Mouse (Mus musculus) megakaryocyte-erythroid progenitor cell, adult 5-6 weeks (primary cell): Measurements from ENCODE around the gene Atp9a. TPM values are rescaled to one million over a fixed set of nuclear protein-coding genes. Genes with fewer than 3 reads are reported as not detected.

Source experiments
- ATAC-seq: replicated peaks from 2 replicates; pipeline ENCODE4 v1.8.0; 2016; ENCODE audit warnings: mild to moderate bottlenecking, inconsistent platforms; ENCODE audit not compliant: severe bottlenecking, poor library complexity, low FRiP score, low TSS enrichment
- total RNA-seq, 2 experiments: library from RNA; stranded (forward) in 1 of 2; stranded (reverse) in 1 of 2; fragments of 200-1000, 215-1000 nt in 1 of 2; fragments of >200 nt in 1 of 2; fragmentation: Nextera tagmentation in 1 of 2; gene quantifications; 2 replicates each; pipeline ENCODE4 v1.2.3; 2014 to 2017

Gene Atp9a
- total RNA-seq, 2 experiments from 2014 or later = not detected

- ATAC-seq = 0 out of 2 replicates have a peak, but pooled peaks have one; percentile 41
Measured at GRCm38 (mm10) chr2:168654983-168655669, 87.1 kb downstream of the Atp9a start.

- ATAC-seq = no peak
Measured at GRCm38 (mm10) chr2:168654482-168654881, 87.7 kb downstream of the Atp9a start.

- peak; percentile 58; the same call in 1 of the 2 replicates for ATAC-seq
Measured at GRCm38 (mm10) chr2:168651757-168652156, 90.5 kb downstream of the Atp9a start.

- no peak for ATAC-seq
Measured at GRCm38 (mm10) chr2:168648171-168648570, 94.0 kb downstream of the Atp9a start.

- ATAC-seq = no peak
Measured at GRCm38 (mm10) chr2:168644855-168645254, 97.4 kb downstream of the Atp9a start.

- ATAC-seq = no peak
Measured at GRCm38 (mm10) chr2:168643524-168644177, 98.6 kb downstream of the Atp9a start.

GRCm38 (mm10) chr2:168642187-168642586 lies 100.0 kb downstream of the Atp9a start:
- no peak for ATAC-seq

GRCm38 (mm10) chr2:168640460-168640859 lies 101.7 kb downstream of the Atp9a start:
- ATAC-seq = no peak

GRCm38 (mm10) chr2:168634881-168635280 lies 107.3 kb downstream of the Atp9a start:
- no peak for ATAC-seq

- no peak for ATAC-seq
Measured at GRCm38 (mm10) chr2:168633301-168633816, 108.8 kb downstream of the Atp9a start.

GRCm38 (mm10) chr2:168632543-168632942 lies 109.7 kb downstream of the Atp9a start:
- no peak for ATAC-seq

GRCm38 (mm10) chr2:168628787-168629186 lies 113.4 kb downstream of the Atp9a start:
- peak; percentile 87 for ATAC-seq

GRCm38 (mm10) chr2:168627829-168628770 lies 114.1 kb downstream of the Atp9a start:
- no peak for ATAC-seq

GRCm38 (mm10) chr2:168626385-168626784 lies 115.8 kb downstream of the Atp9a start:
- ATAC-seq = no peak

- ATAC-seq = no peak
Measured at GRCm38 (mm10) chr2:168625091-168625490, 117.1 kb downstream of the Atp9a start.

GRCm38 (mm10) chr2:168621111-168621802 lies 121.0 kb downstream of the Atp9a start:
- ATAC-seq = no peak

- ATAC-seq = no peak
Measured at GRCm38 (mm10) chr2:168618205-168618717, 123.9 kb downstream of the Atp9a start.

GRCm38 (mm10) chr2:168615160-168615559 lies 127.0 kb downstream of the Atp9a start:
- ATAC-seq = no peak
